Mouse (Mus musculus): Measurements from ENCODE around the gene Ccdc181.

DNA sequence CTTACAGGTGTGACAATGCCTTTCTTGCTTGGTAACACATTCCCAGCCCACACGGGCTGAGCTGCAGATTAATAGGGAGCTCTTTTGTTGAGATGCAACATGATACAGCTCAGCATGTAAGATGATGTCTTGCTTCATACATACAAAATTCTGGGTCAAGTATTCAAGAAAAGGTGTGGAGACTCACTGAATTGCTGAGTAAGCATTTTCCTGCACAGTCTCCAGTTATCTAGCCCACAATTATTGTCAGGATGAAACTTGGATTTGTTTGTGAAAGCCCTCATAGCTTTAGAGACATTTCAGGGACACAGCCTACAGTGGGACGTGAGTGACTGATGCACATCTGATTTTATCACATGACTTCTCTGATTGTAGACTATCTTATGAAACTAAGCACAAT lies 33.9 kb upstream of the Ccdc181 start:
- TF ChIP-seq CTCF (conservative IDR thresholded peaks at IDR 0.05; ENCODE audit: insufficient read depth, insufficient read length, low read depth, low read length) (no peak), POLR2A (IDR thresholded peaks at IDR 0.05; ENCODE audit: low read depth, low read length) (no peak)

Data from kidney, adult 2 months (tissue).